Mouse (Mus musculus) skeletal muscle tissue, adult 2 months (tissue): ENCODE measurements around the gene Olfr1293-ps.

Experiments
- DNase-seq: peaks from one replicate; pipeline ENCODE4 v3.0.0-alpha.2; 2012; ENCODE audit warnings: low read depth, low spot score

The Olfr1293-ps gene

GRCm38 (mm10) chr2:111524903-111525302 is at the start of gene Olfr1293-ps:
Gene Olfr1293-ps (plus strand): TSS chr2:111525203.
- DNase-seq, result no peak

GRCm38 (mm10) chr2:111480519-111480918 is 44.5 kb upstream of the Olfr1293-ps start, which contains the start of gene Olfr1289:
Gene Olfr1289 (plus strand): TSS chr2:111480819.
- DNase-seq, result no peak

GRCm38 (mm10) chr2:111493729-111494128 is 31.3 kb upstream of the Olfr1293-ps start, which contains the start of gene Olfr1290:
Gene Olfr1290 (minus strand): TSS chr2:111493829.
- no peak for DNase-seq

GRCm38 (mm10) chr2:111496880-111497279 is 28.1 kb upstream of the Olfr1293-ps start, which contains the start of gene Olfr1291-ps1:
Gene Olfr1291-ps1 (plus strand): TSS chr2:111497180.
- DNase-seq, result no peak

- no peak for DNase-seq
These were observed 7.6 kb upstream of the Olfr1293-ps start for GRCm38 (mm10) chr2:111517451-111517850.

GRCm38 (mm10) chr2:111540191-111540590 is 15.2 kb downstream of the Olfr1293-ps start, which contains the start of gene Olfr1294:
Gene Olfr1294 (minus strand): TSS chr2:111540291.
- DNase-seq, result no peak

- no peak for DNase-seq
These were observed 44.6 kb downstream of the Olfr1293-ps start, which contains the start of gene Olfr1295 for GRCm38 (mm10) chr2:111569581-111569980. Gene Olfr1295 (minus strand): TSS chr2:111569681.
